Mouse (Mus musculus) activated CD4-positive, CD25-positive, alpha-beta regulatory T cell, adult 4 months (primary cell): Measurements from ENCODE around the gene Ssbp3. TPM values are rescaled to one million over a fixed set of nuclear protein-coding genes. Genes with fewer than 3 reads are reported as not detected.
A peak's percentile ranks its signal among the peaks of the same experiment; 100 is the strongest.

Experiments
- ATAC-seq: one replicate; pipeline ENCODE4 v1.8.0; 2017
- polyA plus RNA-seq, 2 experiments: library from polyadenylated mRNA; unstranded; fragments of 100-300 nt; shearing (Covaris generic); gene quantifications; one replicate each; pipeline ENCODE4 v1.2.1; 2017

Gene Ssbp3
- polyA plus RNA-seq, 2 experiments from 2014 or later = 42.9 to 48.0 TPM

- no peak for ATAC-seq
Measured at GRCm38 (mm10) chr4:106961321-106961720, 50.8 kb downstream of the Ssbp3 start.

- no peak for ATAC-seq
Measured at GRCm38 (mm10) chr4:106964356-106964755, 53.9 kb downstream of the Ssbp3 start.

- no peak for ATAC-seq
Measured at GRCm38 (mm10) chr4:106964996-106965395, 54.5 kb downstream of the Ssbp3 start.

DNA sequence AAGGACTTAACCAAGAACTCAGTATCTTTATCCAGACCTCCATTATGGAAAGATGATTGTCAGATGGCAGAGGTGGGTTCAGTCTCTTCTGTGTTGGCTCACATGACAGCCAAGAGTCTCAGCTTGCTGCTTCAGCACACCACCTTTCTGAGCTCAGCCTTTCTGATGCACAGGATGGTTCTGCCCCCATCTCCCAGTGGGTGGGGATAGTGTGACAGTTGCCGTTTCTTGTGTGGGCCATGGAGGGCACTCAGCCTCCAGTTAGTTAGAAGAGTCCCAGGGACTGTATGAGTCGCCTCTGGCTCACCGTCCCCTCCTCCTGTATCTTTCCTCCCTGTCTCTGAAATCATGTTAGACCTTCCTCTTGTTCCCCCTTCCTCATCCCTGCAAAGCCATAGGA, 55.9 kb downstream of the Ssbp3 start:
- no peak for ATAC-seq

DNA sequence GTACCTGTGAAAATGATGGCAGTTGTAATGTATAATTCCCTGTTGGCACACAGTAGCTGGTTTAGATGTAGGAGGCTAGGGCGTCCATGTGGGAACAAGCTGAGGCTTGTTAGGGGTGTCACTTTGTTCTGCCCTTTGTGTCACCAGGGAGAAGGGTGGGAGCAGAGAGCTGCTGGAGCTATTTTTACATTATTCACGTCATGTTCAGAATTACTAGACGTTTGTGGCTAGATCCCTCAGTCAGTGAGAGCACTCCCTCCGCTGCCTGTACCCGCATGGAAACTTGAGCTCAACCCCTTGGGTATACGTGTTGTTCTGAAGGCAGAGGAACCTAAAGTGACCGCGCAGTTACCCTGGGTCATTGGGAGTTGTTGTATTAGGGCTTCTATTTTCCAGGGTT, 58.4 kb downstream of the Ssbp3 start:
- no peak for ATAC-seq

- peak; percentile 97 for ATAC-seq
Measured at GRCm38 (mm10) chr4:106970786-106971185, 60.3 kb downstream of the Ssbp3 start.

GRCm38 (mm10) chr4:106972061-106972460, 61.6 kb downstream of the Ssbp3 start:
- ATAC-seq = no peak

DNA sequence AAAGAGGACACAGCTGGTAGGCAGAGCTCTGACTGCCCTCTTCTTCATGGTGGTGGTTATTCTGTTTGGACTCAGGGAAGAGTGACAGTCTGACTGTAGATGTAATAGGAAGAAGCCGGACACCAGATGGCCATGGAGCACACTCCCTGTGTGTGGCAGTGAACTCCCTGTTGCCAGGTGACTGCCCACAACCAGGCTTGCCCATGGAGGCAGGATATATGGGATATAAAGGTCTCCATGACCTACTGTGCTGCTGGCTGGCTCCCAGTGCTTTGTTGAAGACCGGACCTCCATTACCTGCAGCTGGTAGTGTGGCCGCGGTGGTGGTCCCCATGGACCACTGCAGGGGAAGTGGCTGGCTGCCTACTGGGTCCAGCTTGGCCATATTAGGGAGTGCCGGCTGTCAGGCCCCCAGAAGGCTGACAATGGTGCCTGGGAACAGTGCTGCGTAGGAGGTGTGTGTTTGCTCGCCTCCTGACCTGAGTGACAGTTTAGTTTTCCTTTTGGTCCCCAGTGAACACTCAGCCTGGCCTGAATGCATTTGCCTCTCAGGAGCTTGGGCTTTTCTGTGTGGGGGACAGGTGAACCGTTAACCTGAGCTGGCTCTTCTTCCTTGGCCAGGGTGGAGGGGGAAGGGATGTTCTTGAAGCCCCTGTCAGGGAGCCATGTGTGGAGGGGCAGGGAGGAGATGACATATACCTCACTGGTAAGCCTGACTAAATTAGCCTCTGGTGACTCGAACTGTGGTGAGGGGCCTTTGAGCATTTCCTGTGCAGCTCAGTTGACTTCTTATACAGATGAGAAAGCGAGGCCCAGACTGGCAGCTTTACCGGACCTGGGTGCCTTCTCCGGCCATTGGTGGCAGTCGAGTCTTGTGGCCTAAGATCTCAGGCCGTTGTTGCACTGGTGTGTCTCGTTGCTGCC, 62.2 kb downstream of the Ssbp3 start:
- no peak for ATAC-seq

DNA sequence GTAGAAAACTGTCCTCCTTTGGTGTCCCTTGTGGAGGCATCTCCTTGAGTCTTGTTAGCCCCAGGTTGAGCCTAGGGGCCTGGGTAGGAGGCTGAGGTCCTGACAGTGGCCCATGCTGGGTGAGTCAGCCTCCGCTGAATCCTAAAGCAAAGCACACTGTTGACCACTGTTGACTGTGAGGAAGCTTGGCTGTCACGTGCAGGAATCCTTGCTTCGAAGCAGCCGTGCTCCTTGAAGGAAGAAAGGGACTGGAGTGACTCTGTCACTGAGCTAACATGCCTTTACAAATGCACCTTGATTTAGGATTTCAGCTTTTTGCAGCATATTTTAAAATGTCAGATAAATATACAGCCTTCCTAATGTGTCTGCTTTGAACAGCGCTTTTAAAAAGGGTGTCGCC, 64.8 kb downstream of the Ssbp3 start:
- no peak for ATAC-seq

DNA sequence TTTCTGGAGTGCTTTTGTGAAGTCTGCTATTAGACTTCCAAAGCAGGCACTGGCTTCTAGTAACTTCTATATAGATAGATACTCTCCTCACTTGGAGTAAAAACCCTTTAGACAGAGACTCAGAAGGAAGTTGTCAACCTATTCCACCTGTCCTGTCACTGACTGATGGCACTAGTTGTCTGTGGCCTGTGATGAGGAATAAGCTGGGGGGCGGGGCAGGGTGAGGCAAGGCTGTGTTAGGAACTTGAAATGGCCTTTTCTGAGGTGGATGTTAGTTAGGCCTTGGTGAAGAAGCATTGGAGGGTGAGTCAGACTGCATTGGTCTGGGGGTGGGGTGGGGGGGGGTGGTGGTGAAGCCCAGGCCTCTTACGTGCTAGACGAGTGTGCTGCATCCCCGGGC, 65.4 kb downstream of the Ssbp3 start:
- no peak for ATAC-seq

GRCm38 (mm10) chr4:106976576-106976975, 66.1 kb downstream of the Ssbp3 start:
- no peak for ATAC-seq

- ATAC-seq = peak; percentile 20
Measured at GRCm38 (mm10) chr4:106977218-106977651, 66.7 kb downstream of the Ssbp3 start.

- no peak for ATAC-seq
Measured at GRCm38 (mm10) chr4:106978376-106978775, 67.9 kb downstream of the Ssbp3 start.

GRCm38 (mm10) chr4:106980669-106981068, 70.2 kb downstream of the Ssbp3 start:
- no peak for ATAC-seq

DNA sequence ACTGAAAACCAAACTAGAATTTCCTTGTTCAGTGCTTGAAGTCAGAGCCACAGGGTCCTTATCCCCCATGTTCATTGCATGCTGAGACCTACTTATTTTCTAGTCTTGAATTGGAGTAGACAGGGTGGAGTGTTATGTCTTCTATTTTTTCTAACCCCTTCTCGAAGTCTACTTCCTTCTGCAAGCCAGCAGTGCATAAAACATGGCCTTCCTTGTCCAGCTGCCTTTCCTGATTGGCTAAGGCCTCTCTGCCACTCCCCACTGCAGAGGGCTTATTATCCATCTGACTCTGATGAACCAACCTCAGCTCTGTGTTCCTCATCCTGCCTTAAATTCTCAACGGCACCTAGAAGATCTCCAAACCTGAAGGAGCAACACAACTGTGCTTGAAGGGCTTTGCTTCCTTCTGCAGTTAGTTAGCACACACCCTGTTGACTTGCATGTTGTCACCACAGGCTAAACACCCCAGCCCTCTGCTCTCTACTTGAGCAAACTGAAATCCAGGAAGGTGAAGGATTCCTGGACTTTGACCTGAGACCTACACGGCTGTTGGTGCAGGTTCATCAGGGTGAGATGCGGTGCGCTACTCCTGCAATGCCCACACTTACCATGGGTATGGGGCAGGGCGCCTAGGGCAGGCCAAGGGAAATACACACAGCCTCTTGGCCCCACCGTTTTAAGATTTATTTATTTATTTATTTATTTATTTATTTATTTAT, 71.0 kb downstream of the Ssbp3 start:
- ATAC-seq = no peak

- no peak for ATAC-seq
Measured at GRCm38 (mm10) chr4:106982344-106983121, 72.0 kb downstream of the Ssbp3 start.

GRCm38 (mm10) chr4:106983908-106984515, 73.5 kb downstream of the Ssbp3 start:
- ATAC-seq = no peak

DNA sequence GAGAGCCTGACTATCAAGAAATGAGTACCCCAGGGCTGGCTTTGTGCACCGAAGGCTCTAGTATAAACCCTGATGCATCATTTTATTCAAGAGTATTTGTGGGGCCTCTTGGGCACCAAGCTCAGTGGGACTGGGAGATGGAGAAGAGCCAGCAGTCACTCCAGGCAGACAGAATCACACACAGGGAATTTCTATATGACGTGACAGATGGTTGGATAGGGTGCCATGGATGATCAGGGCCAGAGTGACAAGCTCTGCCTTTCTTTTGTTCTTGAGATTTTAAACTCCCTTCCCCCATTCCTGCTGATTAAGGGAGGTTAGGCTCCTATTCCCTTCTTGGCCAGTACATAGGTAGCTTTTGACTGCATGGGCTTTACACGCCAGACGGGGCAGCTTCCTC, 74.8 kb downstream of the Ssbp3 start:
- ATAC-seq = no peak

DNA sequence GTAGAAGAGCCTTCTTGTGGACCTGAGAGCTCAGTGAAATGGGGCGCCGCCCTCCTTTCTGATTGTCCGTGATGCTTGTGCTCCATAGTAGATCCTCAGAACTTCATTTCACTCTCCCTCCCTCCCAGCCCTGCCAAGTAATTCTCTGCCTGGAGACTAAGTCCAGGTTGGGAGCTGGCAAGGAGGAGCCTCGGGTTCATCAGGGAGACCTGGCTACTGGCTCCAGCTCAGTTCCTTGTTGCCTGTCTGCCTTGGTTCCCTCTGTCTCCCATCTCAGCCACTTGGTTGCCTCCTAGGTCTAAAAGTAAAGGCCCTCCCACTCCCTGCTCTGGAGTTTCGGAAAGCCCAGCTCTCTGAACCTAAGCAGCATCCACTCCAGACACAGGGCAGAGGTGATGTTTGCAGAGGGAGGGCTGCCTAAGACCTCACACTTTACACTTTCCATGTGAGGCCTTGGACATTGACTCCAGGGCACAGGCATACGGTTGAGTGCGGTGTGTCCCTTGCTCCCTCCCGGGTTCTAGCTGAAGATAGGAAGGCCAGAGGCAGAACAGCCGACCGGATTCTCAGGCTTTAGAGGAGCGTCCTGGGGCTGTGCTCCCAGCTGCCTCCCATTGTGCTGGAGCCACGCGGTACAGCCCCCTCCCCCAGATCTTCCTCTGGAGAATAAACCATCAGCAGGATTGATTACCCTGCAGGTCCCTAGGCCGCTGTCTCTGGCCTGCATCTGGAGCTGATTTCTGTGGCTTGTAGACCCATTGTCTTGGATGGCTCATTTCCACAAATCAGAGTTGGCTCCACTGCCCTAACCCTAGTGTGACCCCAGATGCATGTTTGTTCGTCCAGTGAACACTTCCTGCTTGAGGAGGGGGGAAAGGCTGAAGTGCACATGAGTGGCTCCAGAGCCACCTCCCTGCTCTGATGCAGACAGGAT, 75.7 kb downstream of the Ssbp3 start:
- no peak for ATAC-seq

- peak; percentile 75 for ATAC-seq
Measured at GRCm38 (mm10) chr4:106987725-106988364, 77.3 kb downstream of the Ssbp3 start.

DNA sequence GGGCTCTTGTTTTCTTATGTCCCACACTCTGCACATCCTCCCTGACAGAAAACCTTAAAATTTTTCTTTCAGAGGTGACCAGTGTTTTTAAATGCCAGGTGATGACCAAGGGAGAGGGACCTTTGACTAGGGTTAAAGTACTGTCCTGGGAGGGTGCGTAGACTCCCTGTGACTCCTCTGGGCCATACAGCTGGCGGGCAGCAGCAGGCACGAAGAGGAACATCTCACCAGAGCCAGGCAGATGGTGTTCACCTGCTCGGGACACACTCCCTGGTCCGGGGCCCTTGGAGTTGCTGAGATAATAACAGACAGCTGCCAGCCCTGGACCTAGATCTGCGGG, 78.4 kb downstream of the Ssbp3 start:
- ATAC-seq = no peak
